Mouse (Mus musculus): Measurements from ENCODE around the gene Kcnq1.

GRCm38 (mm10) chr7:143285440-143285839 is 179.3 kb downstream of the Kcnq1 start:
- TF ChIP-seq CTCF (conservative IDR thresholded peaks at IDR 0.05; ENCODE audit: low read length) (no peak), NANOG (IDR thresholded peaks at IDR 0.05; ENCODE audit: borderline replicate concordance, low read length) (no peak), POU5F1 (IDR thresholded peaks at IDR 0.05; ENCODE audit: borderline replicate concordance, low read length) (no peak)
